Comparison of ENCODE assay signal across 11 mouse cellular contexts in the genomic region with DNA sequence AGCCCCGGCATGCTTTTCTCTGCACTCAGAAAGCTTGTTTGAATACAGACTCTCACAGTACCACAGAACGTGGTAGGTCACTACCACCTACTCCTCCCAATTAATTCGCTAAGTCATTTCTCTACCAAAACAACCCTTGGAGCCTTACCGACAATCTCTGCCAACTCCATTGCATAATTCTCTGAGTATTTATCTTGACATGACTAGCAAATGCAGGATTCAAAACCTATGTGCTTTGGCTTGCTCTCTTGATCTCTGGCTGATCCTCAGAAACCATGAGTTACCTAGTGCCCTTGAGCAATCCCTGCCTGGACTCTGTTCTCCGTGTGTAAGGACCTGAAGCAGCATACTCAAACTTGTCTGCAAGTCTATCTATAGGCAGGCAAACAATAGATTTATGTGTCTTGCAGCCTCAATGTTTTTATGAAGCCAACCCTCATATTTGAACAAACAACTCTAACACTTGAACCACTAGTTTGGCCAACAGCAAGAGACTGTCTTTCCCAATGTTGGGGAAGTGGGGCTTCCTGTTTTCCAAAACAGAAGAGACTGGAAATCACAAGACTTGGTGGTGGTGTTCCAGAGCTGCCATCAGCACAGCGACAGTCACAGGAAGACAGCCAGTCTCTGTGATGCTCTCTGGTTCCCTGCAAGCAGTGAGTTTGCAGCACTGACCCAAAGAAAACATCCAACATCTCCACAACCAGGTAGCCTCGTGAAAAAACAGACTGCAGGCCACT. TPM values are rescaled to one million over a fixed set of nuclear protein-coding genes. Genes with fewer than 3 reads are reported as not detected.
DNase-seq lines count a peak whose midpoint lies in the region; ATAC-seq and TF ChIP-seq lines count a peak whose summit lies in the region.
"Had no signal": no experiment of that assay in that cellular context is flagged by ENCODE, and none has a peak within 500 bp of the region (broad histone marks: within the 10 kb centered on the region; RNA-seq: fewer than 3 reads in every experiment).

No protein-coding gene starts in this region.

- TF ChIP-seq POLR2A in bone marrow macrophage, adult 2 months (IDR thresholded peaks at IDR 0.05; ENCODE audit: borderline replicate concordance, low read depth, low read length) = no peak

- no peak overlapping the region for H3K9ac ChIP-seq in lung, embryonic 16.5 days (ENCODE audit: low read length)
- H3K9ac ChIP-seq: hindbrain, embryonic 14.5 days had no signal

- H3K4me3 ChIP-seq in bone marrow macrophage, adult 2 months (ENCODE audit: insufficient read depth, low read length) = no peak overlapping the region; the same call in 1 of the 2 replicates
- no peak overlapping the region for H3K4me3 ChIP-seq in lung, embryonic 16.5 days (ENCODE audit: low read length)

- peak; percentile 50 for DNase-seq in adrenal gland, adult 2 months
- no peak for DNase-seq in adrenal gland, adult 8-10 months
- peak; percentile 34 for DNase-seq in kidney, postnatal 10 days
- DNase-seq in kidney, postnatal 14 days = no peak
- no peak for DNase-seq in natural killer cell, adult 2 months (ENCODE audit: low spot score in 2 of 2)
- DNase-seq in embryo, embryonic 10 days (ENCODE audit: low spot score) = no peak
- DNase-seq: cerebellum, adult 18-20 months; right cerebral cortex, postnatal 4 days had no signal

- H3K4me1 ChIP-seq in bone marrow macrophage, adult 2 months (ENCODE audit: control insufficient read depth, insufficient read depth, low read length) = peaks cover 71% of the 10 kb centered on the region
- H3K4me1 ChIP-seq in lung, embryonic 16.5 days (replicated peaks; ENCODE audit: control insufficient read depth, insufficient read depth, low read length) = peaks cover 11% of the 10 kb centered on the region

- no peaks in the 10 kb centered on the region for H3K9me3 ChIP-seq in lung, embryonic 16.5 days (ENCODE audit: control insufficient read depth, low read length)

- H3K27me3 ChIP-seq in lung, embryonic 16.5 days (ENCODE audit: control insufficient read depth, insufficient read depth, low read depth, low read length) = no peaks in the 10 kb centered on the region

- H3K36me3 ChIP-seq in lung, embryonic 16.5 days (ENCODE audit: control insufficient read depth, insufficient read depth, low read length) = no peaks in the 10 kb centered on the region

- H3K4me2 ChIP-seq in lung, embryonic 16.5 days (ENCODE audit: low read depth, low read length) = no peak overlapping the region
- H3K4me2 ChIP-seq: hindbrain, embryonic 14.5 days had no signal

- no peak for TF ChIP-seq CTCF in bone marrow macrophage, adult 2 months (IDR thresholded peaks at IDR 0.05; ENCODE audit: low read depth, low read length)

- peak overlapping the region; percentile 97 for H3K27ac ChIP-seq in bone marrow macrophage, adult 2 months (ENCODE audit: insufficient read depth, low read depth, low read length)
- H3K27ac ChIP-seq in lung, embryonic 16.5 days (ENCODE audit: low read length) = peak overlapping the region; percentile 28
- H3K27ac ChIP-seq: hindbrain, embryonic 14.5 days had no signal

- 46% methylated on average over 7 of the region's 7 CpGs for WGBS in lung, embryonic 16.5 days

- peak; percentile 39 for ATAC-seq in lung, embryonic 16.5 days (ENCODE audit: low read depth)

RNA-seq across cellular contexts. Expression of gene Sash1, which starts 12.1 kb away (rescaled TPM):
- 10 to 100 TPM; 25.1 to 36.0 TPM for total RNA-seq in adrenal gland, adult 2 months (2021)
- polyA plus RNA-seq in adrenal gland, adult 2 months (2012; rRNA removed) = 13.7 and 25.0 TPM in 2 replicates
- total RNA-seq in adrenal gland, adult 8-10 months (2022) = 10 to 100 TPM; 24.4 to 37.2 (median 27.9) TPM
- 80.4 and 96.7 TPM in 2 replicates for polyA plus RNA-seq in bone marrow macrophage, adult 2 months (2012; ENCODE audit: insufficient read depth, insufficient read length, missing spikeins)
- polyA plus RNA-seq in lung, embryonic 16.5 days (2015; fragmentation: Nextera tagmentation; extraction: Ambion mirVana) = 4.1 and 4.6 TPM in 2 replicates

Comparison
In these comparisons a context has a peak if more than half of its experiments do, and no peak if none do; other contexts are left out.
1. DNase-seq: peak in adrenal gland, adult 2 months (single experiment) and kidney, postnatal 10 days (single experiment); none in adrenal gland, adult 8-10 months (single experiment), kidney, postnatal 14 days (single experiment), natural killer cell, adult 2 months (0 of 2) and embryo, embryonic 10 days (single experiment).